Mouse (Mus musculus): ENCODE measurements around the gene Capza2. TPM values are rescaled to one million over a fixed set of nuclear protein-coding genes. Genes with fewer than 3 reads are reported as not detected.

The Capza2 gene
- polyA plus RNA-seq, 1 experiment, result 2.8 TPM

DNA sequence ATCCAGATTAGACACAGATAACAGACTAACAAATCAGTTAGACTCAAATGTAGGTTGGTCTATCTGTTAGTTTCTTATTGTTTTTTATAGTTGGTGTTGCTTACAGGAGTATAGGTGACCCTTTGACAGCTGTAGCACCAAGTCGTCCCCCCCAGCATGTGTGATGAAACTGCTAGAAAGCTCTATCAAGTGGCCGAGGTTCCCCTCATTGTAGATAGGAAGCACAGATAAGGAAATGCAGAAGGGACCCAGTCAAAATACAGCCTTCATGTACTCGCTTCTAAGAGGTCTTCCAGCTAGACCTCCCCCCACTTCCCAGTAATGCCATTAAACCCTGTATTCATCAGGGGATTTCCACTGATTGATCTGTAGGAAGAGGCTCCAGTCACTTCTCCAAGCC is 6.7 kb downstream of the Capza2 start:
- no peak for TF ChIP-seq POLR2A (IDR thresholded peaks at IDR 0.05; ENCODE audit: low read depth, low read length)
- TF ChIP-seq CTCF (IDR thresholded peaks at IDR 0.05; ENCODE audit: extremely low read depth, insufficient read length, insufficient replicate concordance, low read depth, low read length), result no peak
- H3K36me3 ChIP-seq (ENCODE audit: control insufficient read depth, insufficient read depth, low read length), result peaks cover 3% of the 10 kb centered on the region
- no peak overlapping the region for H3K4me3 ChIP-seq (ENCODE audit: low read depth, low read length)
- no peaks in the 10 kb centered on the region for H3K27me3 ChIP-seq (ENCODE audit: control insufficient read depth, insufficient read depth, low read length)
- H3K4me1 ChIP-seq (ENCODE audit: control insufficient read depth, insufficient read depth, insufficient read length, low read length), result peaks cover 17% of the 10 kb centered on the region
- 56% methylated on average over 3 of the region's 3 CpGs for WGBS
- H3K27ac ChIP-seq (ENCODE audit: insufficient read depth, low read depth, low read length), result no peak overlapping the region

DNA sequence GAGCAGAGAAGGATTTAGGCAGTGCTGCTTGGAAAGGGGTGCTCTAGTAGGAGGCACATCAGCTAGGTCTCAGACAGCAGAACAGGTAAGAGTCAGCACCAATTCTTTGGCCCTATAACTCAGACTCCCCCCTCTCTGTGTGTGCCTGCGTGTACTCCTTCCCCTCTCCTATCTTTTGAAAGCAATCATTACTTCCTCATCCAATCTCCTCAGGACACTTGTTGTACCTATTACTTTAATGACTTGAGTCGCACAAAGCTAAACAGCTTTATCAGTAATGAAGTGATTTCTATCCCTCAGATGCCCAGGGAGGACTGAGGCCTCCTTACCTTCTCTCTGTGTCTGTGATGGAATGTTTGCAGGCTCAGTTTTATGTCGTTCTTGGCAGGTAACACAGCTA is 10.1 kb downstream of the Capza2 start:
- no peak for TF ChIP-seq CTCF (IDR thresholded peaks at IDR 0.05; ENCODE audit: extremely low read depth, insufficient read length, insufficient replicate concordance, low read depth, low read length)
- TF ChIP-seq POLR2A (IDR thresholded peaks at IDR 0.05; ENCODE audit: low read depth, low read length), result no peak
- no peaks in the 10 kb centered on the region for H3K27me3 ChIP-seq (ENCODE audit: control insufficient read depth, insufficient read depth, low read length)
- WGBS, result 11% methylated on average over 3 of the region's 3 CpGs
- H3K36me3 ChIP-seq (ENCODE audit: control insufficient read depth, insufficient read depth, low read length), result peaks cover 17% of the 10 kb centered on the region
- peaks cover 9% of the 10 kb centered on the region; the same call in 1 of the 2 replicates for H3K4me1 ChIP-seq (ENCODE audit: control insufficient read depth, insufficient read depth, insufficient read length, low read length)
- no peak overlapping the region for H3K27ac ChIP-seq (ENCODE audit: insufficient read depth, low read depth, low read length)
- H3K4me3 ChIP-seq (ENCODE audit: low read depth, low read length), result no peak overlapping the region

DNA sequence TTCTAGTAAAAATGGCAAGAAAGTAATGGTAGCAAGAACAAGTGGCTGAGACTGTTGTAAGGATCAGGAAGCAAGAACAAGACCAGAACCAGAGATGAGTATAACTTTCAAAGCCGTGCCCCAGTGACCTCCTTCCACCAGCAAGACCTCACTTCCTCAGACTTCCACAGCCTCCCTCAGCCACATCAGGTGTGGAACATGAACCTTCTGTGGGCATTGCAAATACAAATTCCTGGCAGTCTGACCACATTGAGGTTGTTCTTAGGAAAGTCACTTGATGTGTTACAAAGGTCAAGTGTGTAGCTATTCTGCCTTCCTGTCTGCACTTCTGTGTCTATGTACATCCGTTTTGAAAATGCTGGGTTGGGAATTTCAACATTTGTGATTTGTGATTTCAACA is 16.1 kb downstream of the Capza2 start:
- Histone ChIP-seq H3K36me3 (ENCODE audit: control insufficient read depth, insufficient read depth, low read length) (peaks cover 36% of the 10 kb centered on the region), H3K27me3 (ENCODE audit: control insufficient read depth, insufficient read depth, low read length) (no peaks in the 10 kb centered on the region), H3K4me3 (ENCODE audit: low read depth, low read length) (no peak overlapping the region), H3K27ac (ENCODE audit: insufficient read depth, low read depth, low read length) (no peak overlapping the region), H3K4me1 (ENCODE audit: control insufficient read depth, insufficient read depth, insufficient read length, low read length) (no peaks in the 10 kb centered on the region)
- TF ChIP-seq CTCF (IDR thresholded peaks at IDR 0.05; ENCODE audit: extremely low read depth, insufficient read length, insufficient replicate concordance, low read depth, low read length) (no peak), POLR2A (IDR thresholded peaks at IDR 0.05; ENCODE audit: low read depth, low read length) (no peak)
- 65% methylated on average over 2 of the region's 2 CpGs for WGBS

DNA sequence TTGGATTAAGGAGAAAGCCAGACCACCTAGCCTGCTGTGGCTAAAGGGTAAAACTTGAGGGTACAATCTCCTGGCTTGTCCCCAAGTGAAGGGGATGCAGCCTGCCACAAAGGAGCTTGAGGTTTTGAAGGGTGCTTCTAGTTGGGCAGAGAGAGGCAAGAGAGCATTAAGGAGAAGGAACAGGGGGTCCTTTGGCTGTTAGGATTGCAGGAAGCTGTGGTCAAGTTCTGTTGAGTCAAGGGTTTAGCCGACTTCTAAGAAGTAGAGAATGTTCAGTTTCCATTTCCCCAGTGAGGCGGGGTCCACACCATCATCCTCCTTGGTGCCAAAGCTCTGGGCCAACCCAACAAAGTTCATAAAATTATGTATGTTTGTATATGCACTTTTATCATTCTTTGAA is 19.0 kb downstream of the Capza2 start:
- Histone ChIP-seq H3K27me3 (ENCODE audit: control insufficient read depth, insufficient read depth, low read length) (no peaks in the 10 kb centered on the region), H3K4me1 (ENCODE audit: control insufficient read depth, insufficient read depth, insufficient read length, low read length) (no peaks in the 10 kb centered on the region), H3K36me3 (ENCODE audit: control insufficient read depth, insufficient read depth, low read length) (peaks cover 37% of the 10 kb centered on the region), H3K27ac (ENCODE audit: insufficient read depth, low read depth, low read length) (no peak overlapping the region), H3K4me3 (ENCODE audit: low read depth, low read length) (no peak overlapping the region)
- 70% methylated on average over 2 of the region's 2 CpGs for WGBS
- TF ChIP-seq POLR2A (IDR thresholded peaks at IDR 0.05; ENCODE audit: low read depth, low read length) (no peak), CTCF (IDR thresholded peaks at IDR 0.05; ENCODE audit: extremely low read depth, insufficient read length, insufficient replicate concordance, low read depth, low read length) (no peak)

DNA sequence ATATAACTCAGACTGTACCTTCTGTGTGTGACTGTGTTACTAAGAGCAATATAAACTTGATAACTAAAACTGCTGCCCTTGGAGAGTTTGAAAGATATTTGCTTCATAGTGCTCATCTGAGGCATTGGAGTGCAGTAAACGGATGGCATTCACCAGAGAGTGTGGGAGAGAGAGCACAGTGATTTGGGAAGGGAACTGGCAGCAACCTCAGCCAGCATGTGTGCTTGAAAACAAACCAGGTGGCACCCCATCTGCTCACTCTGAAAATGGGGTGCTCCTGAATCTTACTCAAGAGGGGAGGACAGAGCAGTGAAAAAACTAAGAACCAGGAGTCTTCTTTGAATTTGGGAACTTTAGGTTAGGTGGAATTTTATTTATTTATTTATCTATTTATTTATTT is 21.3 kb downstream of the Capza2 start:
- WGBS, result 78% methylated on average over 1 of the region's 1 CpGs
- no peaks in the 10 kb centered on the region for H3K4me1 ChIP-seq (ENCODE audit: control insufficient read depth, insufficient read depth, insufficient read length, low read length)
- H3K27me3 ChIP-seq (ENCODE audit: control insufficient read depth, insufficient read depth, low read length), result no peaks in the 10 kb centered on the region
- no peak overlapping the region for H3K27ac ChIP-seq (ENCODE audit: insufficient read depth, low read depth, low read length)
- H3K36me3 ChIP-seq (ENCODE audit: control insufficient read depth, insufficient read depth, low read length), result peaks cover 40% of the 10 kb centered on the region
- no peak overlapping the region for H3K4me3 ChIP-seq (ENCODE audit: low read depth, low read length)
- TF ChIP-seq POLR2A (IDR thresholded peaks at IDR 0.05; ENCODE audit: low read depth, low read length), result no peak
- TF ChIP-seq CTCF (IDR thresholded peaks at IDR 0.05; ENCODE audit: extremely low read depth, insufficient read length, insufficient replicate concordance, low read depth, low read length), result no peak

DNA sequence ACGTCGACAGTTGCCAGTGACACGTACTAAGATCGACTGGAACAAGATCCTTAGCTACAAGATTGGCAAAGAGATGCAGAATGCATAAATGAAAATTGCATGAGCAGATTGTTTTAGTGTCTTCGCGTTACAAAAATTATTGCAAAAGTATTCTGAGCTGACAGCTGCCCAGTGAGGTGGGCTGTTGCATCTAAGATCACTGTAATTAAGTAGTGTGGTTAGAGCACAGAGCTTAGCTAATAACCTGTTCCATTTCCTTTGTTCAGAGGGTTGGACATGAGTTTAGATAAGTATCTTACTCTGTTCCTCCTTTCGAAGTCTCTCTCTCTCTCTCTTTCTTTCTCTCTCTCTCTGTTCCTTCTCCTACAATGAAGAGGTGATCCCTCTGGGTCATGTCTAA is 29.3 kb downstream of the Capza2 start:
- Histone ChIP-seq H3K36me3 (ENCODE audit: control insufficient read depth, insufficient read depth, low read length) (peaks cover 53% of the 10 kb centered on the region), H3K4me3 (ENCODE audit: low read depth, low read length) (no peak overlapping the region), H3K27ac (ENCODE audit: insufficient read depth, low read depth, low read length) (no peak overlapping the region), H3K4me1 (ENCODE audit: control insufficient read depth, insufficient read depth, insufficient read length, low read length) (no peaks in the 10 kb centered on the region), H3K27me3 (ENCODE audit: control insufficient read depth, insufficient read depth, low read length) (no peaks in the 10 kb centered on the region)
- WGBS, result 91% methylated on average over 7 of the region's 7 CpGs
- TF ChIP-seq CTCF (IDR thresholded peaks at IDR 0.05; ENCODE audit: extremely low read depth, insufficient read length, insufficient replicate concordance, low read depth, low read length) (no peak), POLR2A (IDR thresholded peaks at IDR 0.05; ENCODE audit: low read depth, low read length) (no peak)

DNA sequence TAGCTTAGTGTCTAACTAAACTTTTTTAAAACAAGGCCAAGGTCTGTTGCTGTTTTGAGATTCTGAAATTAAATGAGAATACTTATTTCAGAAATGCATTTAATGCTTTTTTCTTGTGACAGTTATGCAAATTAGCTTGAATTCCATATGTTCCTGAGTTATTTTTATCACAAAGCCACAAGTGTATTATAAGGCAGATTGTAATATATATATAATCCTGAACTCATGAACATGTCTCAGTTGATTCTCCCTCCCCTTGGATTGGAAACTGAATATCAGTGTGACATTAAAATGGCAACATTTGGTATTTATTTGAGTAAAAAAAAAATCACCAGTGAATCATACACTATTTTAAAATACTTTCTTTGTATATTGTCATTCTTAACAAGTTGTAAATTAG is 30.0 kb downstream of the Capza2 start:
- H3K27me3 ChIP-seq (ENCODE audit: control insufficient read depth, insufficient read depth, low read length), result no peaks in the 10 kb centered on the region
- H3K4me1 ChIP-seq (ENCODE audit: control insufficient read depth, insufficient read depth, insufficient read length, low read length), result no peaks in the 10 kb centered on the region
- peaks cover 48% of the 10 kb centered on the region for H3K36me3 ChIP-seq (ENCODE audit: control insufficient read depth, insufficient read depth, low read length)
- H3K27ac ChIP-seq (ENCODE audit: insufficient read depth, low read depth, low read length), result no peak overlapping the region
- no peak for TF ChIP-seq CTCF (IDR thresholded peaks at IDR 0.05; ENCODE audit: extremely low read depth, insufficient read length, insufficient replicate concordance, low read depth, low read length)
- TF ChIP-seq POLR2A (IDR thresholded peaks at IDR 0.05; ENCODE audit: low read depth, low read length), result no peak
- H3K4me3 ChIP-seq (ENCODE audit: low read depth, low read length), result no peak overlapping the region

DNA sequence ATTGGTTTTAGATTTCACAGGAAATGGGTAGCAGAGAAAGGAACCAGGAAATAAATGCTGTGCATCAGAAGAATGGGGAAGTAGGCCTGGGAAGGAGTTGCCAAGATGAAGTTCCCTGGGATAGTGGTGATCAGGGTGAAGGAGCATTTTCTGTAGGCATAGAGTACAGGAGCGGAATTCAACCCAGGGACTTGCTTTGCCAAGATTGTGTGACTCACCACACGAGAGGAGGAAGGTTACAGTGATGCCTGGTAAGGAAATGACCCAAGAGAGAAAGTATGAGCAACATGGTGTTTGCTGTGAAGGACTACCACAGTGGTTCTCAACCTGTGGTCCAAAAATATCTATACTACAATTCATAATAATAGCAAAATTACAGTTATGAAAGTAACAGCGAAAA is 31.8 kb downstream of the Capza2 start:
- no peak overlapping the region for H3K27ac ChIP-seq (ENCODE audit: insufficient read depth, low read depth, low read length)
- no peaks in the 10 kb centered on the region for H3K27me3 ChIP-seq (ENCODE audit: control insufficient read depth, insufficient read depth, low read length)
- 67% methylated on average over 3 of the region's 3 CpGs for WGBS
- H3K4me1 ChIP-seq (ENCODE audit: control insufficient read depth, insufficient read depth, insufficient read length, low read length), result no peaks in the 10 kb centered on the region
- peaks cover 39% of the 10 kb centered on the region for H3K36me3 ChIP-seq (ENCODE audit: control insufficient read depth, insufficient read depth, low read length)
- no peak overlapping the region for H3K4me3 ChIP-seq (ENCODE audit: low read depth, low read length)
- TF ChIP-seq CTCF (IDR thresholded peaks at IDR 0.05; ENCODE audit: extremely low read depth, insufficient read length, insufficient replicate concordance, low read depth, low read length) (no peak), POLR2A (IDR thresholded peaks at IDR 0.05; ENCODE audit: low read depth, low read length) (no peak)
